Mouse (Mus musculus): ENCODE results near the gene Pagr1b. TPM values are rescaled to one million over a fixed set of nuclear protein-coding genes. Genes with fewer than 3 reads are reported as not detected.

The Pagr1b gene
- polyA plus RNA-seq, 1 experiment from 2014 or later: not detected

DNA sequence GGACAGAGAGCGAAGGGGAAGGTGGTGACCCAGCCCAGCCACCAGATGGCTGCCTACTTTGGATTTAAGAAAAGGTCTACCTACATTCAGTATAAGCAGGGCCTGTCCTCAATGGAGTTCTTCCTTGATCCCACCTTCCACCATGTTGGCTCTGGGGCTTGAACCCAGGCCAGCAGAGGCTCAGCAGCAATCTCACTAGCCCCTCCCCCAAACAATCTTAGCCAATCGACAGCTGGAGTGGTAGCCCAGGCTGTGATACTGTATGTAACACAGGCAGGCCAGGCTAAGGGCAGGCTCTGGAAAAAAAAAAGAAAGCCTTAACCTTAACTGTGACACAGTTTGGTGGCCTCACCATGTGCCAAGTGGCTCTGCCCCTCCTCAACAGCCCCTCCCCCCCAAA lies 4.6 kb downstream of the Pagr1b start:
- Histone ChIP-seq H3K4me3 (replicated peaks) (no peak overlapping the region), H3K9me3 (replicated peaks) (no peaks in the 10 kb centered on the region), H3K4me1 (replicated peaks) (peaks cover 76% of the 10 kb centered on the region), H3K36me3 (replicated peaks) (peaks cover 16% of the 10 kb centered on the region), H3K27me3 (no peaks in the 10 kb centered on the region), H3K27ac (replicated peaks) (peak overlapping the region; percentile 34; the same call in 1 of the 2 replicates), H3K4me2 (no peak overlapping the region), H3K9ac (no peak overlapping the region)
- ATAC-seq (ENCODE audit: insufficient read depth): no peak
- 65% methylated on average over 2 of the region's 2 CpGs for WGBS (ENCODE audit: insufficient replicate concordance)

DNA sequence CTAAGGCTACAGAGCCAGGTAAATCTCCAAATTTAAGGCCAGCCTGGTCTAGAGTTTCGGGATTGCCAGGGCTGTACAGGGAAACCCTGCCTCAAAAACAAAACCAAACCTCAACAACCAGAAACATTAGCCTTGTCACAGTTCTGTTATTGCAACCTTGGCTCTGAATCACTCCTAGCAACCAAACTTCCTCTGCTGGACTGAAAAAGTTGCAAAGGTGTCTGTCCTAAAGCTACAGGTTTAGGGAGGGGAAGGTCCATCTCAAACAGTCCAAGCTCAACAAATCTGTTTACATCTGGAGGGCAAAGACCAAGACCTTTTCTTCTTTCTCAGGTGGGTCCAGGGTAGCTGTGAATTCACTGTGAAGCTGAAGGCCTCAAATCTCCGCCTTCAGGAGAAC lies 5.2 kb downstream of the Pagr1b start:
- Histone ChIP-seq H3K4me3 (replicated peaks) (no peak overlapping the region), H3K4me1 (replicated peaks) (peaks cover 77% of the 10 kb centered on the region)

DNA sequence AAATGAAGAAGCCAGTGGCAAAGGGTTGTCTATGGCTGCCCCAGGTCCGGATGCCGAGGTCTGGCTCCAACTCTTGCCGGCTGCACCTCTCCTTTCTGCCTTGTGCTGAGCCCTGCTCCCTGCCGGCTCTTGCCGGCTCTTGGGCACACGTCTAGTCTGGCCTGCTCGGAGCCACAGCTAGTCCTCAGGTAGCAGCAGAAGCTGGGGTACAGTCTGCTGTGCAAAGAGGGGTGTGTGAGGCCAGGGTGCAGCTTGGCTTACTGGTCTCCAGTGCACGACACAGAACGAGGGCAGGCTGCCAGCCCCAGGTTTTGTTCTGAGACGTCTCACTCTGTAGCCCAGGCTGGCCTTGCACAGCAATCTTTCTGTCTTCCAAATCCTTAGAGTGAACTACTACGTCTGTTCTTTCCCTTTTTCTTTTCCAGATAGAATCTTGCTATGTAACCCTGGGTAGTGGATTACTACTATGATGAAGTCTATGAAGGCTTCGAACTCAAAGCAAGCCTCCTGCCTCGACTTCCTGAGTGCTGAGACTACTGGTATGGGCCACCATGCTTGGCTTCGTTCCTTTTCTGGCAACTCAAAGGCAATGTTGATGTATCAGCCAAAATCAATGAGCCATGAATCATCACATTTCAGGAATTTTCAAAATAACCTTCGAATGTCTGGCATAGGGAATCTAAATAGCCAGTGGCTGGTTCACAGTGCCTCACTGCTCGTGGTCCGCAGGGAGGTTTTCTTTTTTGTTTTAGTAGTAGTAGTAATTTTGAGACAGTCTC lies 6.8 kb downstream of the Pagr1b start:
- Histone ChIP-seq H3K9me3 (replicated peaks) (no peaks in the 10 kb centered on the region), H3K36me3 (replicated peaks) (peaks cover 5% of the 10 kb centered on the region; the same call in 1 of the 2 replicates), H3K4me1 (replicated peaks) (peaks cover 66% of the 10 kb centered on the region), H3K27me3 (no peaks in the 10 kb centered on the region), H3K4me2 (peak overlapping the region; percentile 55; the same call in 1 of the 2 replicates), H3K27ac (replicated peaks) (peak overlapping the region; percentile 88), H3K4me3 (replicated peaks) (no peak overlapping the region), H3K9ac (no peak overlapping the region)
- WGBS (ENCODE audit: insufficient replicate concordance): 70% methylated on average over 17 of the region's 17 CpGs
- ATAC-seq (ENCODE audit: insufficient read depth): no peak

More for the DNA sequence above, 5.2 kb downstream of the Pagr1b start:
- peak overlapping the region; percentile 34; the same call in 1 of the 2 replicates for H3K27ac ChIP-seq (replicated peaks)
- no peak overlapping the region for H3K4me2 ChIP-seq
- no peaks in the 10 kb centered on the region for H3K9me3 ChIP-seq (replicated peaks)
- WGBS (ENCODE audit: insufficient replicate concordance): 74% methylated on average over 2 of the region's 2 CpGs
- peaks cover 16% of the 10 kb centered on the region for H3K36me3 ChIP-seq (replicated peaks)
- H3K9ac ChIP-seq: no peak overlapping the region
- no peaks in the 10 kb centered on the region for H3K27me3 ChIP-seq
- no peak for ATAC-seq (ENCODE audit: insufficient read depth)

DNA sequence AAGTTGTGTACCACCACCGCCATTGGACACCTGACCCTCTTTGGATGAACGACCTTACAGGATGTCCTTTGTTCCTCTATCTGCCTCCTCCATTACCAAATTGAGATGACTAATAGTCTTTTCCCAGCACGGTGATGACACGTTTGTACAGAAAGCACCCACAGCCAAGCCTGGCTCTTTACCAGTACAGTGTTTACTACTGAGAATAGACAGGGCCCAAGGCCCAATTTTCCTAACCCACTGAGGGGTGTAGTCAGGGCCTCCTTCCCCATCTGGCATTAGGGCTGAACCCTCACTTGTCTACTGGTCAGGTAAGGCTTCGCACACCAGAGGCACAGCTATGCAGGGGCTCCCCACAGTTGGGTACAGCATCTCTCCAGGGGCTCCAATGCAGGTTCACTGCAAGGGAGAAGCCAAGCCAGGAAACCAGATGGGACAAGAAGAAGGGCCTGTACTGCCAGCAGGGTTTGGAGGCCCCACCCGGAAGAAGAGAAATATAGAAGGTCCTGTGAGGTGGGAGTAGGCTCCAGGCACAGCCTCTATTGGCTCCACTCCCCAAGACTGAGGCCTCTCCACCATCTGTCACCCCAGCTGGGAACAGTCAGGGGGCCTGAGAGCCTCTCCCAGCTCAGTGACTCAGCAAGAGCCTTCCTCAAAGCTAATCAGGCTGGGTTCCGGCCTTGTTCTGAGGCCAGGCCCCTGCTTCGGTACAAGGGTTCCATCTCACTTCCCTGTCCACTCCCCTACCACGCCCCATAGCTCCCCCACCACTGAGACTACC lies 7.9 kb downstream of the Pagr1b start:
- Histone ChIP-seq H3K36me3 (replicated peaks) (peaks cover 5% of the 10 kb centered on the region; the same call in 1 of the 2 replicates), H3K4me3 (replicated peaks) (peak overlapping the region; percentile 9; the same call in 1 of the 2 replicates), H3K9me3 (replicated peaks) (no peaks in the 10 kb centered on the region), H3K9ac (peak overlapping the region; percentile 41), H3K27ac (replicated peaks) (peak overlapping the region; percentile 88), H3K4me2 (peak overlapping the region; percentile 55), H3K27me3 (no peaks in the 10 kb centered on the region), H3K4me1 (replicated peaks) (peaks cover 55% of the 10 kb centered on the region)
- peak; percentile 91 for ATAC-seq (ENCODE audit: insufficient read depth)
- 29% methylated on average over 9 of the region's 9 CpGs for WGBS (ENCODE audit: insufficient replicate concordance)

DNA sequence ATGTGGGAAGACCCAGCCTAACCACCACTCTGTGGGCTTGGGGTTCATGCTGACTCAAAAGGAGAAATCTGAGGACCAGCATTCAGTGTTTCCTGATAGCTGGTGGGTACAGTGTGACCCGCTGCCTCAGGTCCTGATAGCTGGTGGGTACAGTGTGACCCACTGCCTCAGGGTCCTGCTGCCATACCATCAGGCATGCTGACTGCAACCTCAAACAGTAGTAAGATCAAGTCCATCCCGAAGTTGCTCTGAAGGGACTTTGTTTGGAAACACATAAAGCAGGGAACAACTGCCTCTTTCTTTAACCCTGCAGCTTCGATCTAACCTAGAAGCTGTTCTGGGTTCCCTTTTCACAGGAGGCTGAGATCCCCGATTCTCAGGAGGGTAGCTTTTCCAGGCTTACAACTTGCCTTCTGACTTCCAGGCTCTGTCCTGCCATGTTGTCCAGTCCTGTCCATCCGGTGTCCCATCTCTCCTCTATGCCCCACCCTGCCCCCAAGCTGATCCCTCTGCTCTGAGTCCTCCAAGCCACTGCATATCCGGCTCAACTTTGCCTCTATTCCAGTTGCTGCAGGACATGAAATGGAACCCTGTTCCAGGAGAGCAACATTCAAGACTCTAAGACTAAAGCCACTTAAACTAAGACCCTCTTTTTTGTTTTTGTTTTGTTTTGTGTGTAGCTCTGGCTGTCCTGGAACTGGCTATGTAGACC lies 8.8 kb downstream of the Pagr1b start:
- Histone ChIP-seq H3K27me3 (no peaks in the 10 kb centered on the region), H3K27ac (replicated peaks) (no peak overlapping the region; the same call in 1 of the 2 replicates), H3K9ac (no peak overlapping the region), H3K4me1 (replicated peaks) (peaks cover 48% of the 10 kb centered on the region), H3K36me3 (replicated peaks) (peaks cover 4% of the 10 kb centered on the region; the same call in 1 of the 2 replicates), H3K4me3 (replicated peaks) (no peak overlapping the region), H3K9me3 (replicated peaks) (no peaks in the 10 kb centered on the region), H3K4me2 (no peak overlapping the region)
- no peak for ATAC-seq (ENCODE audit: insufficient read depth)
- WGBS (ENCODE audit: insufficient replicate concordance): 79% methylated on average over 6 of the region's 6 CpGs

DNA sequence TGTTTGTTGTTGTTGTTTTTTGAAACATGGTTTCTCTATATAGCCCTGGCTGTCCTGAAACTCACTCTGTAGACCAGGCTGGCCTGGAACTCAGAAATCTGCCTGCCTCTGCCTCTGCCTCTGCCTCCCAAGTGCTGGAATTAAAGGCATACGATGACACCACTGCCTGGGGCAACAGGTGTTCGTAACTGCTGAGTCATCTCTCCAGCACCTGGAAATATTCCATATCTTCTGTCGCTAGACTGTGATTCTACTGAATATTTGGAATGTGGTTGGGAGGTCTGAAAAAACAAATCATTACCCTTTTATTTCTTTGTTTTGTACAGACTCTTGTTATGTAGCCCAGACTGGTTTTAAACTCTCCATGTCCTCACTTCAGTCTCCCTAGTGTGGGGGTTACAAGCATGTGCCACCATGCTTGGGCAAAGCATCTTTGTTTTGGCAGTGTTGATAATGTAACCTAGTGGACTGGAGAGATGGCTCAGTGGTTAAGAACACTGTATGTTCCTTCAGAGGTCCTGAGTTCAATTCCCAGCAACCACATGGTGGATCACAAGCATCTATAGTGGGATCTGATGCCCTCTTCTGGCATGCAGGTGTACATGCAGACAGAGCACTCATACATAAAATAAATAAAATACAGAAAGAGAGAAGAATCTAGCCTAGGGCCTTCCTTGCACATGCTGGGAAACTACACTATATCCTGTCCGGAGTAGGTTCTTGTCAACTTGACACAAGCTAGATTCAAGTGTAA lies 12.0 kb downstream of the Pagr1b start:
- WGBS (ENCODE audit: insufficient replicate concordance): 77% methylated on average over 4 of the region's 4 CpGs
- no peaks in the 10 kb centered on the region for H3K27me3 ChIP-seq
- H3K9ac ChIP-seq: no peak overlapping the region
- H3K9me3 ChIP-seq (replicated peaks): no peaks in the 10 kb centered on the region
- no peak overlapping the region for H3K27ac ChIP-seq (replicated peaks)
- no peak for ATAC-seq (ENCODE audit: insufficient read depth)
- H3K4me2 ChIP-seq: no peak overlapping the region
- no peaks in the 10 kb centered on the region for H3K36me3 ChIP-seq (replicated peaks)
- no peak overlapping the region for H3K4me3 ChIP-seq (replicated peaks)
- peaks cover 30% of the 10 kb centered on the region for H3K4me1 ChIP-seq (replicated peaks)

DNA sequence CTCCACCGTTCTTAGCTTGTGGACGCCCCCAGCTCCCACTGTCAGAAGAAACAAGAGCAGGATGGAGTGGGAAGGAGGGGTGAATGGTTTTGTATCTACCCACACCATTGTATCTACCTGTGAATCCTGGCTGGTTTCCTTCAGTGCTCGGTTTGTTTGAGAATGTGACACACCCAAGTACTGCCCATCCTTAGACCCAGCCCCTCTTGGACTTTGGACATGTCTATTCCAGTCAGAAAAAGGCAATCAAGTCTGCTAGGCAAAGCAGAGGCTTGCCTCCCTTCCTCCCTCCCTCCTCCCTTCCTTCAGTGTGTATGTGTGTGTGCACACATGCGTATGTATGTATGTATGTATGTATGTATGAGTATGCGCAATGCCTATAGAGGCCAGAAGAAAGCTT lies 12.7 kb downstream of the Pagr1b start:
- H3K27me3 ChIP-seq: no peaks in the 10 kb centered on the region
- no peak overlapping the region for H3K4me2 ChIP-seq
- no peak overlapping the region for H3K27ac ChIP-seq (replicated peaks)
- H3K4me3 ChIP-seq (replicated peaks): no peak overlapping the region
- no peaks in the 10 kb centered on the region for H3K36me3 ChIP-seq (replicated peaks)
- peaks cover 24% of the 10 kb centered on the region for H3K4me1 ChIP-seq (replicated peaks)
- ATAC-seq (ENCODE audit: insufficient read depth): no peak
- no peak overlapping the region for H3K9ac ChIP-seq
- WGBS (ENCODE audit: insufficient replicate concordance): 71% methylated on average over 5 of the region's 5 CpGs
- no peaks in the 10 kb centered on the region for H3K9me3 ChIP-seq (replicated peaks)

DNA sequence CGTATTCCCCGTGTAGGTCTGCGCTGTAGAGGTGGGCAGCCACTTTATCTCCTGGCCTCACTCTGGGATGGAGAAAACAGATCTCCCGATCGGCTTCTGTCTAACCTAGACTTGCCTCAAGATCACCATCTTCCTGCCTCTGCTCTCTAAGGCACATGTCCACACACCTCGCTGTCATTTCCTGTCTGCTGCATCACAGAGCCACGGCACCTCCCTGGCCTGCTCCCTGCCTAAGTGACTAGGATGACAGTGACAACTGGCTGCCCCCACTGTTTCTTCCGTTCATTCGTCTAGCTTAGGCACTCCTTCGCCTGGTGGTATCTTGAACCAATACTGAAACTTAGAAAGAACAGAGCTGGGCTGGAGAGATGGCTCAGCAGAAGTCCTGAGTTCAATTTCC lies 16.7 kb downstream of the Pagr1b start:
- H3K4me3 ChIP-seq (replicated peaks): no peak overlapping the region
- 47% methylated on average over 10 of the region's 10 CpGs for WGBS (ENCODE audit: insufficient replicate concordance)

DNA sequence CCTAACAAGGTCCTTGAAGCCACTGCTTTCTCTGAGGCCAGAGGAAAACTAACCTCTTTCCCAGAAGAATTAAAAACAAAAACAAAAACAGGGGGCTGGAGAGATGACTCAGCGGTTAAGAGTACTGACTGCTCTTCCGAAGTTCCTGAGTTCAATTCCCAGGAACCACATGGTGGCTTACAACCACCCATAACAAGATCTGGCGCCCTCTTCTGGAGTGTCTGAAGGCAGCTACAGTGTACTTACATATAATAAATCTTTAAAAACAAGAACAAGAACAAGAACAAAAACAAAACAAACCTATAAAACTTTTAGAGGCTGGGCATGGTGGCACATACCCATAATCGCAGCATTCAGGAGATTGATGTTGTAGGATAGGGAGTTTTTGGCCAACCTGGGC lies 19.8 kb downstream of the Pagr1b start:
- Histone ChIP-seq H3K4me1 (replicated peaks) (no peaks in the 10 kb centered on the region), H3K9me3 (replicated peaks) (no peaks in the 10 kb centered on the region), H3K36me3 (replicated peaks) (peaks cover 10% of the 10 kb centered on the region), H3K27ac (replicated peaks) (no peak overlapping the region), H3K4me3 (replicated peaks) (no peak overlapping the region), H3K4me2 (no peak overlapping the region), H3K27me3 (no peaks in the 10 kb centered on the region), H3K9ac (no peak overlapping the region)
- WGBS (ENCODE audit: insufficient replicate concordance): 73% methylated on average over 4 of the region's 4 CpGs
- no peak for ATAC-seq (ENCODE audit: insufficient read depth)

More for the DNA sequence above, 16.7 kb downstream of the Pagr1b start:
- Histone ChIP-seq H3K9me3 (replicated peaks) (no peaks in the 10 kb centered on the region), H3K27me3 (no peaks in the 10 kb centered on the region), H3K27ac (replicated peaks) (no peak overlapping the region), H3K36me3 (replicated peaks) (peaks cover 10% of the 10 kb centered on the region), H3K4me1 (replicated peaks) (no peaks in the 10 kb centered on the region; the same call in 1 of the 2 replicates), H3K4me2 (no peak overlapping the region), H3K9ac (no peak overlapping the region)
- ATAC-seq (ENCODE audit: insufficient read depth): no peak

DNA sequence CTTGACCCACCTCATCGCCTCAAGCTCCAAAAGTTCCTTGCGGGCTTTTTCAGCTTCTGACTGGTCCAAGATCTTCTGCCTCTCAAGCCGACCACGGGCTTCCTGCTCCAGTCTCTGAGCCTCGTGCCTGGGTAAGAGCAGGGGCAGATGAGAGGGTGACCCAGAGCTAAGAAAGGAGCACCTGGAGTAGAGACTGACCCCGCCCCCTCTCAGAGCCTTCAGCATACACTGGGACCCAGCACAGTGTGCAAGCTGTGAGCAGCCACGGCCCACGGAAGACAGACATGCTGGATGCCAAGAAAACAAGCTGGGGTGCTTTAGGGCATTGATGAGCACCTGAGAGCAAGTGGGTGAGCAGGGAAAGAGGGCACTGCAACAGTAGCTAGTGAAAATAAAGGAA lies 27.5 kb downstream of the Pagr1b start:
- H3K27ac ChIP-seq (replicated peaks): no peak overlapping the region
- no peak overlapping the region for H3K4me2 ChIP-seq
- 65% methylated on average over 8 of the region's 8 CpGs for WGBS (ENCODE audit: insufficient replicate concordance)
- H3K4me1 ChIP-seq (replicated peaks): no peaks in the 10 kb centered on the region
- no peak overlapping the region for H3K4me3 ChIP-seq (replicated peaks)
- H3K9me3 ChIP-seq (replicated peaks): no peaks in the 10 kb centered on the region
- H3K27me3 ChIP-seq: no peaks in the 10 kb centered on the region
- no peak for ATAC-seq (ENCODE audit: insufficient read depth)
- no peaks in the 10 kb centered on the region for H3K36me3 ChIP-seq (replicated peaks)
- H3K9ac ChIP-seq: no peak overlapping the region
